Mouse (Mus musculus) liver, embryonic 12.5 days (tissue): ENCODE data around the gene Hist1h1a. TPM values are rescaled to one million over a fixed set of nuclear protein-coding genes. Genes with fewer than 3 reads are reported as not detected.
"Not testable (repeated sequence)": the region's sequence is repeated elsewhere in the genome, so short reads cannot be mapped to it uniquely, and the experiment has no call there.

Source experiments
- ATAC-seq: fragments of 200-750 bp; cut with Nextera tagmentation; 2 replicates; pipeline ENCODE4 v1.8.0; 2017; ENCODE audit warnings: moderate number of reproducible peaks, mild to moderate bottlenecking, moderate library complexity
- H3K27ac ChIP-seq: fragments of 300-500 bp; sonication (generic); 2 replicates; pipeline ENCODE4 v1.5.1; 2016; ENCODE audit warnings: mild to moderate bottlenecking
- H3K27me3 ChIP-seq: fragments of 300-500 bp; sonication (generic); replicated peaks from 2 replicates; pipeline ENCODE4 v1.6.1; 2016; ENCODE audit warnings: mild to moderate bottlenecking, moderate library complexity
- H3K36me3 ChIP-seq: fragments of 300-500 bp; sonication (generic); 2 replicates; pipeline ENCODE4 v1.6.1; 2016; ENCODE audit warnings: mild to moderate bottlenecking, moderate library complexity
- H3K4me1 ChIP-seq: fragments of 300-500 bp; sonication (generic); 2 replicates; pipeline ENCODE4 v1.6.1; 2016
- H3K4me2 ChIP-seq: fragments of 300-500 bp; sonication (generic); 2 replicates; pipeline ENCODE4 v1.6.1; 2016; ENCODE audit warnings: mild to moderate bottlenecking, moderate library complexity
- H3K4me3 ChIP-seq: fragments of 300-500 bp; sonication (generic); 2 replicates; pipeline ENCODE4 v1.5.1; 2016; ENCODE audit warnings: mild to moderate bottlenecking, moderate library complexity
- H3K9ac ChIP-seq: fragments of 300-500 bp; sonication (generic); 2 replicates; pipeline ENCODE4 v1.6.1; 2016; ENCODE audit warnings: mild to moderate bottlenecking, moderate library complexity
- H3K9me3 ChIP-seq: fragments of 300-500 bp; sonication (generic); replicated peaks from 2 replicates; pipeline ENCODE4 v1.6.1; 2016; ENCODE audit warnings: mild to moderate bottlenecking, moderate library complexity
- WGBS: fragments of 180-500 bp; shearing (Covaris S2); methylation state at CpG from one replicate; pipeline ENCODE4 v1.1.7; 2016; ENCODE audit not compliant: insufficient replicate concordance; 5-methylcytosine and 5-hydroxymethylcytosine counted together
- polyA plus RNA-seq: library from polyadenylated mRNA; unstranded; fragments of >200 nt; fragmentation: Nextera tagmentation; extraction: Ambion mirVana; gene quantifications from 2 replicates; pipeline ENCODE4 v1.2.1, GENCODE M21; 2016

Hist1h1a gene
- polyA plus RNA-seq, 1 experiment from 2014 or later: 4.9 TPM

DNA sequence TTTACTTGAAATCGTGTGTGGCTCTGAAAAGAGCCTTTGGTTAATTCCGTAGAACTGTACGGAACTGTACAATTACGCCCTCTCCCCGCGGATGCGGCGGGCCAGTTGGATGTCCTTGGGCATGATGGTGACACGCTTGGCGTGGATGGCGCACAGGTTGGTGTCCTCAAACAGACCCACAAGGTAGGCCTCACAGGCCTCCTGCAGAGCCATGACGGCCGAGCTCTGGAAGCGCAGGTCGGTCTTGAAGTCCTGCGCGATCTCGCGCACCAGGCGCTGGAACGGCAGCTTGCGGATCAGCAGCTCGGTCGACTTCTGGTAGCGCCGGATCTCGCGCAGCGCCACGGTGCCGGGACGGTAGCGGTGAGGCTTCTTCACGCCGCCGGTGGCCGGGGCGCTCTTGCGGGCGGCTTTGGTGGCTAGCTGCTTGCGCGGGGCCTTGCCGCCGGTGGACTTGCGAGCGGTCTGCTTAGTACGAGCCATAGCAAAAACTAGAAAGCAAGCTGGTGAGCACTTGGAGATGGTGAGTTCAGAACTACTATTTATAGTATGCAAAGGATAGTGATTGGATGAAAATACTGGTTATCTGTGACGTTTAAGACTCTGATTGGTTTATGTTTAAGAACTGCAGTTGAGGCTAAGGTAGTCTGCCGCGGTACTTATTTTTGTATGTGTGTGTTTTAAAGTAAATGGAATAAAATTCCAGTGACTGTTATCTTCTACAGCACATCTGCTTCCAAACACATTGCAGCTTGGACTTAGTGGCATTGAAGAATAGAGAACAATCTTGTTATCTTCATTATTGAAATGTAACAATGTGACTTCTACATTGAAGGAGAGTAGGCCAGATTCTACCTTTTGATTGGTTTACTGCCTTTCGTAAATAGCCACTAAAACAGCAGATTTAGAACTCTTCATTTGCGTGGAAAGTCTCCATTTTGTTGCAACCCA, 1.3 kb upstream of the Hist1h1a start, which contains the start of gene Hist1h3a:
Gene Hist1h3a, minus strand, starts transcription at position 516 of the 951 bp plus-strand sequence.
- H3K9ac ChIP-seq: peak within 1 kb of the TSS; percentile 92
- H3K4me3 ChIP-seq: peak within 1 kb of the TSS; percentile 63
- not testable (repeated sequence) for H3K9me3 ChIP-seq, H3K36me3 ChIP-seq, H3K27me3 ChIP-seq
- WGBS: under 1% methylated on average over 32 of the region's 52 CpGs
- peak; percentile 59 for ATAC-seq
- peak within 1 kb of the TSS; percentile 99 for H3K27ac ChIP-seq
- peaks cover 79% of the 10 kb centered on the region for H3K4me1 ChIP-seq
- peak within 1 kb of the TSS; percentile 90 for H3K4me2 ChIP-seq

DNA sequence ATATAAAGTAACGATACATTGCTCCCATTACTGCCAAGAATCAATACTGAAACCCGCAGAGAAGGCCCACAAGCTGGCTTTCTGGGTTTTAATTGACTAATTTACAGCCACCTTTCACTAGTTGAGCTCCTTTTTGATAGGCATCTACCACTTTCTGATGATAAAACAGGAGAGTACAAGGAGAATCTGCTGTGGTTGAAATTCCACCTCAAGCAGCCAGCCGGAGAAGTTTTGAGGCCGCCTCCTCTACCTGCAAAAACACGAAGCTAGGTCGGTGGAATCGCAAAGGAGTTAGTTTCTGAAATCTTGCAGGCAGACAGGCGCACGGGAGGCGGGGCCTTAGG, 252 bp upstream of the Hist1h1a start:
- Histone ChIP-seq H3K9ac (peak overlapping the region; percentile 92), H3K4me2 (peak overlapping the region; percentile 90), H3K4me3 (peak overlapping the region; percentile 63), H3K36me3 (no peaks in the 10 kb centered on the region), H3K27ac (peak overlapping the region; percentile 99), H3K27me3 (no peaks in the 10 kb centered on the region), H3K9me3 (no peaks in the 10 kb centered on the region), H3K4me1 (peaks cover 68% of the 10 kb centered on the region)
- ATAC-seq: no peak
- under 1% methylated on average over 10 of the region's 10 CpGs for WGBS

DNA sequence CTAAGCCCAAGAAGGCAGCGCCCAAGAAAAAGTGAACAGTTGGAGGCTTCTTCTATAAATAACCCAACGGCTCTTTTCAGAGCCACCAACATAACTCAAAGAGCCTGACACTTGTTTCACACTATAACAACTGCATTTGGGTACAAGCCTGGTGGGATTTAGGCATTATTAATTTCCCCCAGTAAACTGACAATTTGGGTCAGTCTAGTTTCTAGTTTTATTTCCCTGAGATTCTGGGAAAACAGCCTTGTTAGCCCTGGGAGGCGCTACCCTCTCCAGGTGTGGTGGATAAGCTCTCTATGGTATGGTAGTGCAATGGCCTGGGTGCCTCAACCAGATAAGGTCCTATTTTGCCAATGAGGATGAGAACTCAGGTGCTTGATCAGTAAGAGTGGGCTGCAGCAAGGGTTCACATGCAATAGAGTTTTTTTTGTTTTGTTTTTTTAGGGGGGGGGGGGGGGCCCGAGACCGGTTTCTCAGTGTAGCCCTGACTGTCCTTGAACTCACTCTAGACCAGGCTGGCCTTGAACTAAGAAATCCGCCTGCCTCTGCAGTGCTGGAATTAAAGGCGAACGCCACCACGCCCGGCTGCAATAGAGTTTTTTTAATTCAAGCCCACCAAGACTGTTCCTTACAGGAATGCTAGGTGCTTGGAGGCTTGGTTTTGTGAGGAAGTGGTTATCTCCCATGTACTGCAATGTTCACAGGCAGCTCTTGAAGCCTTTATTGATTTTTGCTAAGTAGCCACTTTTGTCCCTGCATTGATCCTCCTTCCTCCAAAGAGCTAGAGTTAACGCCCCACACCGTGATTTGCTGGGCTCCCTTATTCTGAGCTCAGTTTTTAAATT, 1.1 kb downstream of the Hist1h1a start:
- Histone ChIP-seq H3K27me3 (no peaks in the 10 kb centered on the region), H3K4me1 (peaks cover 62% of the 10 kb centered on the region), H3K27ac (peak overlapping the region; percentile 99), H3K36me3 (no peaks in the 10 kb centered on the region), H3K9me3 (no peaks in the 10 kb centered on the region), H3K9ac (peak overlapping the region; percentile 92), H3K4me3 (peak overlapping the region; percentile 63), H3K4me2 (peak overlapping the region; percentile 90)
- ATAC-seq: peak; percentile 44
- WGBS: 20% methylated on average over 12 of the region's 12 CpGs

GRCm38 (mm10) chr13:23765172-23765513, 1.7 kb downstream of the Hist1h1a start:
- peak overlapping the region; percentile 92 for H3K9ac ChIP-seq
- H3K27me3 ChIP-seq: no peaks in the 10 kb centered on the region
- peak overlapping the region; percentile 63 for H3K4me3 ChIP-seq
- no peaks in the 10 kb centered on the region for H3K36me3 ChIP-seq
- WGBS: 12% methylated on average over 1 of the region's 1 CpGs
- H3K9me3 ChIP-seq: no peaks in the 10 kb centered on the region
- no peak for ATAC-seq
- H3K4me1 ChIP-seq: peaks cover 62% of the 10 kb centered on the region
- peak overlapping the region; percentile 90 for H3K4me2 ChIP-seq
- H3K27ac ChIP-seq: peak overlapping the region; percentile 99

GRCm38 (mm10) chr13:23766772-23767171, 3.3 kb downstream of the Hist1h1a start:
- Histone ChIP-seq H3K9ac (0 out of 2 replicates have a peak overlapping the region, but pooled peaks have one; percentile 14), H3K4me2 (no peak overlapping the region), H3K27ac (peak overlapping the region; percentile 51; the same call in 1 of the 2 replicates), H3K4me3 (no peak overlapping the region), H3K4me1 (peaks cover 54% of the 10 kb centered on the region), H3K9me3 (no peaks in the 10 kb centered on the region), H3K36me3 (no peaks in the 10 kb centered on the region), H3K27me3 (no peaks in the 10 kb centered on the region)
- no peak for ATAC-seq

- H3K4me1 ChIP-seq: peaks cover 60% of the 10 kb centered on the region
- no peak overlapping the region for H3K27ac ChIP-seq
- no peak overlapping the region for H3K4me3 ChIP-seq
- H3K27me3 ChIP-seq: no peaks in the 10 kb centered on the region
- no peaks in the 10 kb centered on the region for H3K9me3 ChIP-seq
- no peaks in the 10 kb centered on the region for H3K36me3 ChIP-seq
- WGBS: 48% methylated on average over 5 of the region's 5 CpGs
- no peak for ATAC-seq
- H3K9ac ChIP-seq: no peak overlapping the region
- H3K4me2 ChIP-seq: no peak overlapping the region
These were observed 5.5 kb downstream of the Hist1h1a start for GRCm38 (mm10) chr13:23768834-23769397.

GRCm38 (mm10) chr13:23769613-23770012, 6.1 kb downstream of the Hist1h1a start, which contains the start of gene Trim38:
TSS of gene Trim38 (plus strand) at chr13:23769913.
- WGBS: 74% methylated on average over 2 of the region's 2 CpGs
- not testable (repeated sequence) for H3K27me3 ChIP-seq, H3K4me2 ChIP-seq, H3K9ac ChIP-seq, H3K4me3 ChIP-seq, H3K9me3 ChIP-seq, H3K36me3 ChIP-seq, ATAC-seq
- H3K27ac ChIP-seq: 0 out of 2 replicates have a peak within 1 kb of the TSS, but pooled peaks have one; percentile 8
- peaks cover 55% of the 10 kb centered on the region for H3K4me1 ChIP-seq

GRCm38 (mm10) chr13:23772561-23773313, 9.3 kb downstream of the Hist1h1a start:
- no peaks in the 10 kb centered on the region for H3K27me3 ChIP-seq
- H3K36me3 ChIP-seq: no peaks in the 10 kb centered on the region
- peak overlapping the region; percentile 63 for H3K9ac ChIP-seq
- H3K4me1 ChIP-seq: peaks cover 46% of the 10 kb centered on the region
- H3K27ac ChIP-seq: peak overlapping the region; percentile 62
- no peaks in the 10 kb centered on the region for H3K9me3 ChIP-seq
- WGBS: 14% methylated on average over 21 of the region's 21 CpGs
- H3K4me3 ChIP-seq: peak overlapping the region; percentile 40
- peak; percentile 99 for ATAC-seq
- H3K4me2 ChIP-seq: peak overlapping the region; percentile 70

DNA sequence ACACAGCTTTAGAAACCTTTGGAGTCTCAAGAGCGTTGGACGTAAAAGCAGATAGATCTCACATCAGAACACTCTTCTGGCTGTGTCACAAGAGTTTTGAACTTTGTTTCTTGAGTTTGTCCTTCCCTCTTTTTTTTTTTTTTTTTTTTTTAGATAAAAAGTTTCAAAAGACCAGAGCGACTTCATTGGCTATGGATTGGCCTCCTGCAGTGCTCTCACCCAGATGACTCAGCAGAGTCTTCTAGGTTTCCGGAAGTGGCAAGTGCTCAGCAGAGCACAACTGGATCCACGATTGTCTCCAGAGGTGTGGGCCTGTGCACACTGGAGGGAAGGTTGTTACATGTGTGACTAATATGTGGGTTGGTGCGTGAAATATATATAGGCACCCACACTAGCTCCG, 14.9 kb downstream of the Hist1h1a start:
- WGBS: 74% methylated on average over 7 of the region's 7 CpGs
- Histone ChIP-seq H3K9ac (no peak overlapping the region), H3K4me2 (no peak overlapping the region), H3K4me1 (peaks cover 31% of the 10 kb centered on the region), H3K27me3 (no peaks in the 10 kb centered on the region), H3K27ac (no peak overlapping the region), H3K9me3 (no peaks in the 10 kb centered on the region), H3K4me3 (no peak overlapping the region), H3K36me3 (no peaks in the 10 kb centered on the region)
- no peak for ATAC-seq

DNA sequence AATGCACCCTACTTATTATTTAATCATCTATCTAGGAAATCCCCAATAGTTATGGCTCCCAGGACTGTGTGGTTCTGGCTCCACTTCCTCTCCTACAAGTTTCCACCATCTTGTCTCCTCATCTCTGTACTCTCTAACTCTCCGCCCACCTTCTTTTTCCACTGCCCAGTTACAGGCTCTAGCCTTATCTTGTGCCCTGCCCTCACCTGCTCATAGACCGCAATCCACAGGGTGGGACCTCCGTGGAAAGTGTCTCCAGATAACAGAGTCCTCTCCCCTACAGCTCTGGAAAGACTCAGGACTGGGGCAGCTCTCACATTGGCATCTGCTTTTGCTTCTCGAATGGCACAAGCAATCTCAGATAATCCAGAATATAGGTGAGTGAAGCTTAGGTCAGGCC, 15.6 kb downstream of the Hist1h1a start:
- 0 out of 2 replicates have a peak, but pooled peaks have one; percentile 37 for ATAC-seq
- Histone ChIP-seq H3K27me3 (0 out of 2 replicates have a peak, but pooled peaks cover 2% of the 10 kb centered on the region), H3K4me3 (no peak overlapping the region), H3K36me3 (no peaks in the 10 kb centered on the region), H3K4me2 (no peak overlapping the region), H3K9me3 (no peaks in the 10 kb centered on the region), H3K9ac (no peak overlapping the region), H3K27ac (no peak overlapping the region), H3K4me1 (peaks cover 24% of the 10 kb centered on the region)
- WGBS: 50% methylated on average over 4 of the region's 4 CpGs

GRCm38 (mm10) chr13:23792520-23792919, 29.1 kb downstream of the Hist1h1a start:
- no peaks in the 10 kb centered on the region for H3K27me3 ChIP-seq

More at GRCm38 (mm10) chr13:23792520-23792919, 29.1 kb downstream of the Hist1h1a start:
- no peak for ATAC-seq
- H3K36me3 ChIP-seq: no peaks in the 10 kb centered on the region
- H3K9ac ChIP-seq: no peak overlapping the region
- no peak overlapping the region for H3K4me3 ChIP-seq
- no peaks in the 10 kb centered on the region for H3K4me1 ChIP-seq
- H3K4me2 ChIP-seq: no peak overlapping the region
- WGBS: 22% methylated on average over 2 of the region's 2 CpGs
- H3K9me3 ChIP-seq: no peaks in the 10 kb centered on the region
- no peak overlapping the region for H3K27ac ChIP-seq
